Mouse (Mus musculus) G1E (cell line): Measurements from ENCODE around the gene Asb12.
"Not testable (repeated sequence)": the region's sequence is repeated elsewhere in the genome, so short reads cannot be mapped to it uniquely, and the experiment has no call there.

Experiments used
- CTCF ChIP-seq: IDR thresholded peaks from 2 replicates; pipeline ENCODE4 v1.5.1; 2012; ENCODE audit warnings: low read depth, low read length, inconsistent platforms, mixed read lengths
- GATA1 ChIP-seq: IDR thresholded peaks from 2 replicates; pipeline ENCODE4 v1.6.1; 2012; ENCODE audit warnings: borderline replicate concordance, low read length, inconsistent platforms, mixed read lengths
- POLR2AphosphoS5 ChIP-seq: IDR thresholded peaks from 2 replicates; pipeline ENCODE4 v1.6.1; 2012; ENCODE audit warnings: low read depth, low read length, inconsistent platforms; ENCODE audit not compliant: insufficient replicate concordance

GRCm38 (mm10) chrX:95535493-95535892 is 22.3 kb downstream of the Asb12 start:
- TF ChIP-seq CTCF, POLR2AphosphoS5, GATA1: not testable (repeated sequence)
